Mouse (Mus musculus) layer of hippocampus, adult 2 months (tissue): Measurements from ENCODE around the gene Parva. TPM values are rescaled to one million over a fixed set of nuclear protein-coding genes. Genes with fewer than 3 reads are reported as not detected.

Source experiments
- DNase-seq, 2 experiments: peaks; one replicate each; pipeline ENCODE4 v3.0.0; 2022; ENCODE audit warnings: low spot score in 2 of 2
- H3K27ac ChIP-seq: fragments of 200-600 bp; 2 replicates; pipeline ENCODE4 v1.8.1; 2022
- H3K4me3 ChIP-seq: fragments of 200-600 bp; 2 replicates; pipeline ENCODE4 v1.8.1; 2022; ENCODE audit warnings: mild to moderate bottlenecking
- CTCF ChIP-seq: fragments of 200-600 bp; conservative IDR thresholded peaks from 2 replicates; pipeline ENCODE4 v1.8.1; 2022; ENCODE audit warnings: antibody characterized with exemption, mild to moderate bottlenecking, moderate library complexity
- total RNA-seq, 2 experiments: library from RNA; stranded (reverse); gene quantifications; 2 replicates each; pipeline ENCODE4 v1.2.3; 2021

Gene Parva
- total RNA-seq, 2 experiments from 2014 or later, result 47.6 to 49.1 TPM

GRCm38 (mm10) chr7:112614791-112615668, 187.7 kb downstream of the Parva start:
- no peak for DNase-seq
- no peak overlapping the region for H3K4me3 ChIP-seq
- TF ChIP-seq CTCF, result no peak
- H3K27ac ChIP-seq, result no peak overlapping the region

- peak overlapping the region; percentile 49 for H3K4me3 ChIP-seq
- TF ChIP-seq CTCF, result no peak
Observed at GRCm38 (mm10) chr7:112620322-112621179, 193.2 kb downstream of the Parva start.

DNA sequence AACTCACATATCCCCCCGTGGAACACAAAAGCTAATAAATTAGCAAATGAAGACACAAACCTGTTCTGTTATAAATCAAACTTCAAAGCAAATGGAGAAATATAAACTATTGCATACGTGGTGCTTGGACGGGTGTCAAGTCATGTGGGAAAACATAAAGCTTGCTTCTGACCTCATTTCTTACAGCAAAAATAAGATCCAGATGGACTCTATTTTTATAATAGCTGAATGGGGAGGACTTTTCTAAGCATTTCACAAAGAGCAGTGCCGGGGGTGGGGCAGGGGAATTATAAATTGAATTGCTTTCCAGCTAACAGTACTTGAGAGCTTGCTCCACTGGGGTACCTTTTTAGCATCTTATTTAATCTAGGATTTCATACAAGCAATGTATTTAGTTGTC, 200.2 kb downstream of the Parva start:
- TF ChIP-seq CTCF, result no peak
- no peak overlapping the region for H3K4me3 ChIP-seq
- DNase-seq, result no peak
- no peak overlapping the region for H3K27ac ChIP-seq

More at GRCm38 (mm10) chr7:112620322-112621179, 193.2 kb downstream of the Parva start:
- peak overlapping the region; percentile 63; the same call in 1 of the 2 replicates for H3K27ac ChIP-seq
- peak; percentile 47 to 63 for DNase-seq

DNA sequence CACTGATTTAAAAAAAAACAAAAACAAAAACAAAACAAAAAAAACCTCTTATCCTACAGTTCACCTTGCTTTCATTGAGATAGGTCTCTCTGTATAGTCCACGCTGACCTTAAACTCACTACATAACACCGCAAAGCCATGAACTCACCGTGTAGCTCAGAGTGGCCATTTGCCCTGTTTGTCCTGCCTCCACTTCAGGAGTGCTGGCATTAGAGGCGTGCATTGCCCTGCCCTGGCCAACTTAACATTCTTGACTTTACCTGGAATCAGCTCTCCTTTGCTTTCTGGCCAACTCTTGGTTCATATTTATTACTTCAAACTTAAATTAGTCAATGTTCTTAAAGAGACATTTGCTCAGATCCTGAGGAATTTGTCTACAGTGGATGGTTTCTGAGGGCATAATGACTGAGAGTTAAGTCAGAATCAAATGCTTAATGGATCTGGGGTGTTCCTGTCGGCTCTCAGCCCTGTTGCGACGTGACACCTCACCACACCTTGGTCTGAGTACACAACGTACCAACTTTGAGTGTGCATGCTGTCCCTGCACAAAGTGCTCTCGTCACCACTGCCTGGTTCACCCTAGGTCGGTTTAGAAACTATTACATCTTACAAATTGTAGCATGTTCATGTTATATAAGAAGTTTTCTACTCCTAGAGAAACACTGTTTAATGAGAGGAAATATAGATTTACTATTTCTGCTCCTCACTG, 207.4 kb downstream of the Parva start:
- Histone ChIP-seq H3K27ac (no peak overlapping the region), H3K4me3 (no peak overlapping the region)
- DNase-seq, result no peak
- TF ChIP-seq CTCF, result no peak

DNA sequence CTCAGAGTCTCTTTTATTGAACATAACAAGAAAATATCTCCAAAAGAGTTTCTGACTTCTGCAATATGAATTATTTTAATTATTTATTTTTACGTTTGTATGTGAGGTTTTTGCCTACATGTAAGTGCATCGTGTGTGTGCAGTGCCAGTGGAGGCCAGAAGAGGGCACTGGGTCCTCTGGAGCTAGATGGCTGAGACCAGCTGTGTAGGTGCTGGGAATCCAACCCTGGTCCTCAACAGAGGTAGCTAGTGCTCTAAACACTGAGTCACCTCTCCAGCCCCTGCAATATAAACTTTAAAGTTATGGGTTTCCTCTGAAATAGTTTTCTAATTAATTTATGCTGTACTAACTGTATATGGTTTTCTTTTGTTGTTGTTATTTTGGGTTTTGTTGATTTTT, 208.6 kb downstream of the Parva start:
- Histone ChIP-seq H3K27ac (no peak overlapping the region), H3K4me3 (no peak overlapping the region)
- DNase-seq, result no peak
- TF ChIP-seq CTCF, result peak; percentile 22; the same call in 1 of the 2 replicates

Other genes starting within 250 kb of the Parva start
- 100 to 1,000 TPM; 667 to 694 TPM for gene Mical2, start 201.6 kb upstream of the Parva start, total RNA-seq